Mouse (Mus musculus) adrenal gland, adult 18-20 months (tissue): ENCODE data around the gene Cyb5r3. TPM values are rescaled to one million over a fixed set of nuclear protein-coding genes. Genes with fewer than 3 reads are reported as not detected.

Source experiments
- DNase-seq, 2 experiments: peaks; one replicate each; pipeline ENCODE4 v3.0.0; 2021 to 2022; ENCODE audit warnings: low spot score in 2 of 2
- long read RNA-seq, 2 experiments: library from polyadenylated mRNA; stranded (forward); transcript quantifications; one replicate each; pipeline ENCODE4 v2.0.0; 2021
- total RNA-seq, 2 experiments: library from RNA; stranded (reverse); gene quantifications; 1 replicate in 1 of 2; 2 replicates in 1 of 2; pipeline ENCODE4 v1.2.3; 2021

Cyb5r3 gene
- total RNA-seq, result 100 to 1,000 TPM; 248 to 351 TPM
- long read RNA-seq, experiment 1, transcript Cyb5r3-203 (9 exons, 1,982 nt), result minor isoform, 6 of 434 reads
- long read RNA-seq, experiment 1, transcript Cyb5r3-201 (9 exons, 2,422 nt), result major isoform, 418 of 434 reads
- long read RNA-seq, experiment 1, partial matches to known transcripts, result 6 of 434 reads
- long read RNA-seq, experiment 1, other reads (novel, unspliced or antisense), result 4 of 434 reads
- long read RNA-seq, experiment 2, transcript Cyb5r3-201 (9 exons, 2,422 nt), result major isoform, 323 of 390 reads
- long read RNA-seq, experiment 2, partial matches to known transcripts, result 59 of 390 reads
- long read RNA-seq, experiment 2, other reads (novel, unspliced or antisense), result 6 of 390 reads

DNA sequence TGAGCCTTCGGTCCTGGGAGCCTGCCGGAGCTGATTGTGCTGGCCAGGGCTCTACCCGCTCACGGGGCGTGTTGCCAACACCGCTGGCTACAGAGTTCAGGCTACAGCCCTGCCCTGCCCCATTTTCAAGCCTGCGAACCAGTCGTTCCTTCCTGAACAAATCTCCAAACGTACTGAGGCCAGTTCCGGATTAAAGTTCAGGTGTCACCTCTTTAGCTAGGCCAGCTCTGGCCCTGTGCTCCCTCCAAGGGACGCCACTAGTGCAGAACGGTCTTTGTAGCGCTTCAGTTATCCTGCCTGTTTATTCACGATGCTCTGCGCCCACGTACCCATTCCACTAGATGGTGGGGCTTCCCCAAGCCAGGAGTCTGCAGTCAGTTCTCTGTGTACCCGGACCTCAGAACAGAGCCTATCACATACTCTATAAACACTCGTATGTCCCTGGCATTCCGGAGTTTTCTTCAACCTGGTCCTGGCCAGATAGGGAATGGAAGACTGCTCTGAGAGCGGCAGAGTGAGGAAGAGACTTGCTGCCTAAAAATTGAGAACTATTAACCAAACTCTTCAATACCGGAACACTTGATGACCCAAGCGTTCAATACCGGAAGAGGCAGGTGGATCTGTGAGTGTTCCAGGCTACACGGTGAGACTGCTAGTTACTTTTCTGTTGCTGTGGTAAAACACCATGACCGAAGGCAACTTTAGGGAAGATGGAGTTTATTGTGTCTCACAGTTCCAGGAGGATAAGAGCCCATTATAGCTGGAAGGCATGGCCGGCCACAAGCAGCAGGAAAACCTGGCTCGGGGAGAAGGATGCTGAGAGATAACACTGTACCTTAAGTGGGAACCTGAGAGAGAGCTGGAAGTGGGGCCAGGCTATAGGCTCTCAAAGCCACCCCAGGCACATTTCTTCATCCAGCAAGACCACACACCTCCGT lies at the start of gene Cyb5r3:
Gene Cyb5r3 (minus strand): TSS at position 101 of the 938 bp plus-strand sequence.
- DNase-seq, result peak in 1 of 2 experiments; percentile 13

DNA sequence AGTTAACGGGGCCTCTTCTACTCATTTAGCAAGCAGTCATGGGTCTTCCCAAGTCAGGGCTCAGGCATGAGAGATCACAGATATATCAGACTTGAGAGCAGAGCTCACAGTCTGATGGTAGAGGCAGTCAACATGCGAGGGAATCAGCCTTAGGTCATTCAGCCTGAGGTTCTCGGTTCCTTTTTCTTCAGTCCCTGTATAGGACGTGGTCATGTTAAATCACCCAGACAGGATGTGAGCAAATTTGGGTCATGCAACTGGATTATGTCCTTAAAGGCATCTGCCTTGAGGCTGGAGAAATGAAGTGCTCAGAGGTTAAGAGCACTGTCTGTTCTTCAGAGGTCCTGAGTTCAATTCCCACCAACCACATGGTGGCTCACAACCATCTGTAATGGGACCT lies 49.3 kb upstream of the Cyb5r3 start:
- DNase-seq, result no peak

DNA sequence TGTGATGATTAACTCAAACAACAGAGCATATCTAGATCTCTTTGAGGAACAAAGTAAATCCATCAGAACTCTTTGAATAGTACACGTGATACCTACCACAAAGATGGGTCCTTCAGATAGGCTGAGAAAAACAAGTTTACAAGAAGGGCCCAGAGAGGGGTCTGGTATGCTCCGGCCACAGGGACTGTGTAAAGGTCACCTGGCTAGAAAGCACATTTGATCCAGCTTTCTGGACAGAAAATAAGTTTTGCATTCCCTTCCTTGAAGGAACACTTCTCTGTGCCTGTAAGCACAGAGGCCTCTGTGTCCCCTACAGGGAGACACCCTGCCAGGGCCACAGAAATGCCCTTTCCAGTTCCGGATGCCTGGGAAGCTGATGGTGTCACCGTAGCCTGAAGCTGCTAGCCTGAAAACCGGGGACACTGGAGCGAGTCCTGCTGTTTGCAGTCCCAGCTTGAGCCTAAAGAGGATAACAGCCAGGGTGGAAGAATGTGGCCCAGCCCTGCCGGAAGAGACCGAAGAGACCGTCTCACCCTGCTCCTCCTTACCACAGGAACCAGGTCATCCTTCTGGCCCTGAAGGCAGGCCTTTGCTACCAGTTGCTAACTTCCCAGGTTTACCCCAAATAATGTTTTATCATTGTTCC lies 48.1 kb upstream of the Cyb5r3 start:
- DNase-seq, result no peak

DNA sequence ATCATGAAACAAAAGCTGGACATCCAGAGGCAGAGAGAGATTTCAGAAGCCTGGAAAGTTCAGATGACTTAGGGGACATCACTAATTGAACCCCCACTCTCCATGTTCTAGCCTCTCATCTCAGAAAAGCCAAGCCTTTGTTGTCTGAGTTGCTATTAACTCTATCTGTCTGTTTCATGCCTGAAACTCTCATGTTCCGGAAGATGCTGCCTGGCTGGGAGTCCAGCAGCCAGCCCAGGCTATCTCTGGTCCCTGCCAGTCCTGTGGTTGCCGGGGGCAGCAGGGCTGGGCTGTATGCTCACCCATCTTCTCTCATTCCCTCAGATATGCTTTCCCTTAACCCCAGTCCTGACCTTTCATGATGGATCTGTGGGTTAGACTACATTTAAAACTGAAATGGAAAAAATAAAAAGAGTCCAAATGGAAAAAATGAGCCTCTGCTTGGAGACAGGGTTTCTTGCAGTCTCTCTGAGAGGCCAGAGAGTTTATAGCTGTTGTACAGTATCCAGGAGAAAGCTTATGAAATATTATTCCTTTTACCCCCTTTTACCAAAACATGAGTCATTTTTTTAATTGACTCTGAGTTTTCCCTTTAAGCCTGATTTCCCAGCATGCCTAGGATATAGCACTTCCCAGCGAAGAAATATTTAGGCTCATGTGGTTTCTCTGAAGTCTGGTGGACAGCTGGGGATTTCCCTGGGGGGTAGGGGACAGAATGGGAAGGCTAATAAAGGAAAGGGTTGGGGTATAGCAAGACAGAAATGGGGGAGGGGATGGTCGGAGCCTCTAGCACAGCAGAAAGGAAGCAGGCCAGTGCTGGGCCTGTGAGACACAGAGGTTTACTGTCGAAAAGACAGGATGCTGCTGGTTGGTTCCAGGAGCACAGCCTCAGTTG lies 43.2 kb upstream of the Cyb5r3 start:
- DNase-seq, result no peak

DNA sequence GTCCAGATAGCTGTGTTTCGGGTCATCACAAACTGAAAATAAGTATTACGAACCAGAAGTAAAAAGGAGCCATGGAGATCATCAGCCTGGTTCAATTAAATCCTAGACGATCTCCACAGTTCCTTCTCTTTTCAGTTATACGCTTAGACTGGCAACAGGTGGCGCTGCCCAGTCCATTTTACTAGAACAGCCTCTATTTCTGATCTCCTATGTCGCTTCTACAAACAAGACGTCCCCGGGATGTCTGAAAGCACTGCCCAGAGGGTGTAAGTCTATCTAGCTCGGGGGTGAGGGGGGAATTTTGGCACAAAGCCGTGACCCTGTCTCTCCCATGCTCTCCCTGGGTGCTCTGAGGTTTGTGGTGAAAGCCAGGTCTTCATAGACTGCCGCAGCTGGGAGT lies 37.8 kb upstream of the Cyb5r3 start:
- peak; percentile 50 to 71 for DNase-seq

DNA sequence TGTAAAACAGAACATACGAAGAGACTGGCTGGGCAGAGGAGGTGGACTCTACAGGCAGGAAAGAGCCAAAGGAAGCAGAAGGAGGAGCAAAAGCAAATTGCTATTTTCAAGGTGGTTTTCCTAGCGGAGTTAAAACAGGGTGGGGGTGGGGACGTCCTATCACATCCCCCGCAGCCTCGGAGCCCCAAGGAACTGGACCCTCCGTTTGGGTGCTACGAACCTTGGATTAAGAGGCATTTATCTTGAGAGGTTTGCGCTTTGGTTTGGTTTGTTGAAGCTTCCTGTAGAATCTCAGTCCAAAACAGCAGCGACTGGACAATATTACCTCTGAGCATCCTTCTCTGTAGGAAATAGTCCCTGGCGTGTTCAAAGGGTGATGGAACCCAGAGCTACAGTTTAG lies 37.3 kb upstream of the Cyb5r3 start:
- DNase-seq, result no peak

- no peak for DNase-seq
Observed at GRCm38 (mm10) chr15:83209092-83209695, 36.8 kb upstream of the Cyb5r3 start.

- peak in 1 of 2 experiments; percentile 59 for DNase-seq
Observed at GRCm38 (mm10) chr15:83204731-83205451, 32.5 kb upstream of the Cyb5r3 start.

DNA sequence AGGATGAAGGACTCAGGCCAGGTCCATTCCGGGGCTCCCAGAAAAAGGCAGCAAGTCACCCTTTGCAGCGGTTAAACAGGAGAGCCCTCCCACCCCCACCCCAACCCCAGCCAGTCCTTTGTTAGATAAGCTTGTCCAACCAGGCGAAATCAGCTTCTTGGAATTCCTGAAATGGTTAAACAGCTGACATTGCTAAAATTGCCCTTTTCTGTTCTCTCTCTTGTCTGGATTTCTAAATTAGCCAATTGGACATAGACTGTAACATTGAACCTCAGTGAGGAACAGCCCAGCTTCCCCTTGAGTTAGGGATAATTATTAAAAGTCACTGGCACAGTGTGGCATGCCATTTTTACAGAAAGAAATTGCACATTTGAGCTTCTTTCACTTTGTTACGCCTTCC lies 30.0 kb upstream of the Cyb5r3 start:
- no peak for DNase-seq

- no peak for DNase-seq
Observed at GRCm38 (mm10) chr15:83193413-83193812, 21.0 kb upstream of the Cyb5r3 start.

DNA sequence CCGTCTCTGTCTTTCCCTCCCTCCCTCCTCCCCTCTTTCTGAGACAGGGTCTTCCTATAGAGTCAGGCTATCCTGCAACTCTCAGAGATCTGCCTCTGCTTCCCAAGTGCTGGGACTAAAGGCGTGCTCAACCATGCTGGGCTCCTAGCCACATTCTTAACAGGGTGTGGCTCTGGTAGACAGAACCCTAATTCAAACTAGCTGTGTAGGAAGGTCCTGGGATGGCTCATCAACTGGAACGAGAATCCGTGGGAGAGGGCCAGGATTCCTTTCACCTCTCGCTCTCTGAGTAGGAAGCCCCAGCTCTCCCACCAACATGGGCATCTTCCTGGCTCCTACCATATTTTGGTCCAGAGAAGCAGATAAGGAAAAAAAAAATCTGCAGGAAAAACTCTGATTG lies 10.0 kb upstream of the Cyb5r3 start:
- DNase-seq, result no peak

- no peak for DNase-seq
Observed at GRCm38 (mm10) chr15:83181800-83182330, 9.5 kb upstream of the Cyb5r3 start.

GRCm38 (mm10) chr15:83180004-83180403 lies 7.6 kb upstream of the Cyb5r3 start:
- no peak for DNase-seq

DNA sequence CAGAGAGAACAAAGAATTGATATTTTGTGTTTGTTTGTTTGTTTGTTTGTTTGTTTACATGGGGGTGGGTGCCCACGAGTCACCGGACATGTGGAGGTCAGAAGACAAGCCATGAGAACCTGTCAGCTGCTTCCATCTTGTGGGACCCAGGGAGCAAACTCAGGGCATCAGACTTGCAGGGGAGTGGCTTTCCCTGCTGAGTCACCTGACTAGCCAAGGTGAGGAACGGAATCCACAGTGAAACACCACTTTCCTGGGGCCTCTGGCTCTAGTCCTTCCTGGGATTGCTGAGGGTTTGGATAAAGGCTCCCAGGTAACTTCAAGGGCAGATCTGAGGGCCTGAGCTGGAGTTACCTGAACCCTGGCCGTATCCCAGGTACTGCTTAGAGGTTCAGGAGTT lies 4.3 kb upstream of the Cyb5r3 start:
- DNase-seq, result no peak

DNA sequence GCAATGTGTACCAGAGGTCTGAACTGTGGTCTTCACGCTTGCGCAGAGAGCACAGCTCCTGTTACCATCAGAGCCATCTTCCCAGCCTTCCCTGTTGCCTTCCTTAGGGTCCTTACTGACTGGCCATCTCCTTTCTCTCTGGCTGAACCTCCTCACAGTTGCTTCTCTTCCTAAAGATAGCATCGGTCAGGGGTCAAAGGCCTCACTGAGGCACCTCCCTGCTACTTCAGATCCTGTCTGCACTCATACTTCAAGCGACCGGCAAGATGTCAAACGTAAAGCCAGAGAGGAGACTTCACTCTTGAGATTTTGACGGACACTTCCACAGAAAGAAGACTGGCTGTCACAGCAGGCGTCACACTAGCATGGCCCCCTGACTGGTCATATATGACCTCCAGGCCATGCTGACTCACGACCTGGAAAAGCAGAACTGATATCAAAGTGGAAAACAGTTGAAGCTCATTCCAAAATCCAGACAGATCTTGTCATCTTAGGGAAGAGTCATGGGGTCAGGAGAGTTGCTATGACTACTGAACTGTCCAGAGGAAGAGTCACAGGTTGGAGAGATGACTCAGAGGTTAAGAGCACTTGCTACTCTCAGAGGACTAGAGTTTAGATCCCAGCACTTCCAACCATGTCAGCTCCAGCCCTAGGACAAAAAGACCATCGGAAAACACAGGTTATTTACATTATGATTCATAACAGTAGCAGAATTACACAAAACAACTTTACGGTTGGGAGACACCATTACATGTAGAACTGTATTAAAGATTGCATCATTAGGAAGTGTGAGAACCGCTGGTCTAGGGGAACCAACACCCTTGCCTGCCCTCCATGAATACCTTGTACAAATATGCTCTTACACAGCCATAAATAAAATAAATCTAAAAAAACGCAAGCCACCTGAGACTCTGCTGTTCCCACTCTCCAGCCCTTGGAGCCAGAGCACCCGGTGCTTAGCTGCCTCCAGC lies 1.8 kb upstream of the Cyb5r3 start:
- peak in 1 of 2 experiments; percentile 23 for DNase-seq

- peak; percentile 95 for DNase-seq
Observed at GRCm38 (mm10) chr15:83171712-83172481, 495 bp downstream of the Cyb5r3 start.
